Mouse (Mus musculus) lung, postnatal 10 days (tissue): Measurements from ENCODE around the gene Ptch1.

Experiments
- DNase-seq: peaks from one replicate; pipeline ENCODE4 v3.0.0; 2021

Gene Ptch1

GRCm38 (mm10) chr13:63573256-63573835, at the start of gene Ptch1:
TSS of gene Ptch1 (minus strand) at chr13:63573598.
- peak; percentile 70 for DNase-seq

- DNase-seq: no peak
These were observed 47.9 kb upstream of the Ptch1 start for GRCm38 (mm10) chr13:63621301-63621700.

- no peak for DNase-seq
These were observed 39.8 kb upstream of the Ptch1 start for GRCm38 (mm10) chr13:63613201-63613600.

DNA sequence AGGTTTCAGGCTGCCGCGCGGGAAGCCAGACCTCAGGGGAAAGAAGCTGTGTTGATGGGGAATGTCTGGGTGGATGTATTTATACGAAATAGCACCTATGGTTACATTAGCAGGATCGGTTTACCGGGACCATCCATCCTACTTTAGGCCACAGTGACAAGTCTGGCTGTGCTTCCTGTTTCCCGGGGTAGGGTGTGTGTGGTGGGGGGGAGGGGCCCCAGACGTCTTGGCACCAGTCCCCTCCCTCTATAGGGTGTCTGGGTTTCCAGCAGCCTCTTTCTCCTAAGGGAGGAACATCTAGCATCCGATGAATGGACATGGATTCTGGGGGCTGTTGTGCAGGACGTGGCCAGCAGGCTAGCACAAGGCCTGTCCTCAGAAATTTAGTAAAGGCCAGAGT, 36.3 kb upstream of the Ptch1 start:
- DNase-seq: no peak

DNA sequence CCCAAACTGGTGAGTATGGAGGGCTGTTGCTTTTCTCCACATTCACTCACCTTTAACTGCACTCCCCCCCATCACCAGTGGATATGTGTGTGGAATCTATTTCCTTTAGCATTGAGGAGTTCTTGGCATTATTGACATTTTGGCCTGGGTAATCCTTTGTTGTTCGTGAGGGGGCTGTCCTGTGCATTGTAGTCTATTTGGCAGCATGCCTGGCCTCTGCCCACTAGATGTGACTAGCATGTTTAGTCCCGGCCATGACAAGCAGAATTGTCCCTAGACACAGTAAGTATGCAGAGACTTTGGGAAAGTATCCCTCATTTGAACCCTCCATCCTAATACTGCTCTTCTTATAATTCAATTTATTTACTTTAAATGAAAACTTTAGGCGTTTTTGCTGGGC, 24.2 kb upstream of the Ptch1 start:
- DNase-seq: peak; percentile 40

DNA sequence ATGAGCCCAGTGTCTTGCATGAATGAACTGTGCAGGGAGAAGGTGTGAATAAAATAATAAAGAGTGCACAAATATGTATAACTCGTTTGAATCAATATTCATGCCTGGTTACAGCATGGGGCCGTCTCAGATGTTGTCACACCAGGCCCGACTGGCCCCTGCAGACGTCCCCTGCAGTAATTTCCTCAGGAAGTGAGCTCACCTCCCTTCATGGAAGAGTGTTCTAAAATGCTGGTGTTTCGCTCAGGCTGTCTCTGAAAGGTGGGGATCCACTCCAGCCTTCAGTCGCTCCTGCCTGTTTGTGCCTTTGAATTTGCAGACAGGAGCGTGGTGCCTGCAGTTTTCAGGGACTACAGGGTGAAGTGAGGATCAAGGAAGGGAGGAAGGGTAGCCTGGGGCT, 22.5 kb upstream of the Ptch1 start:
- DNase-seq: no peak

GRCm38 (mm10) chr13:63593469-63594050, 20.2 kb upstream of the Ptch1 start:
- no peak for DNase-seq

GRCm38 (mm10) chr13:63592755-63593154, 19.4 kb upstream of the Ptch1 start:
- no peak for DNase-seq

DNA sequence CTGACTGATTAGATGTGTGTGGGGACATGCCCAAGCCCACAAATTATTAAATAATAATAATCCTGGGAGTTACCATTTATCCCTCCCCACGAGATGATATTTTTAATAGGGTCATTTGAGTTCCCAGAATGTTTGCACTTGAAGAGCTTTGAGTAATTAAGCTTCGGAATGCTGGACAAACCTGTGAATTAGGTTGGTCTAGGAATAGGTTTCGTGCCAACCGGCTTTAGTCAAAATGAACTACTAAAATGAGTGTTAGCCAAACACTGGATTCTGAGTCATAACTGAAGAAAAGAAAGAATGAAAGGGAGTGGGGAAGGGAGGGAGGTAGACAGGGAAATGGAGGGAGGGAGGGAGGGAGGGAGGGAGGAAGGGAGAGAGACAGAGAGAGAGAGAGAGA, 1.2 kb upstream of the Ptch1 start:
- DNase-seq: no peak

DNA sequence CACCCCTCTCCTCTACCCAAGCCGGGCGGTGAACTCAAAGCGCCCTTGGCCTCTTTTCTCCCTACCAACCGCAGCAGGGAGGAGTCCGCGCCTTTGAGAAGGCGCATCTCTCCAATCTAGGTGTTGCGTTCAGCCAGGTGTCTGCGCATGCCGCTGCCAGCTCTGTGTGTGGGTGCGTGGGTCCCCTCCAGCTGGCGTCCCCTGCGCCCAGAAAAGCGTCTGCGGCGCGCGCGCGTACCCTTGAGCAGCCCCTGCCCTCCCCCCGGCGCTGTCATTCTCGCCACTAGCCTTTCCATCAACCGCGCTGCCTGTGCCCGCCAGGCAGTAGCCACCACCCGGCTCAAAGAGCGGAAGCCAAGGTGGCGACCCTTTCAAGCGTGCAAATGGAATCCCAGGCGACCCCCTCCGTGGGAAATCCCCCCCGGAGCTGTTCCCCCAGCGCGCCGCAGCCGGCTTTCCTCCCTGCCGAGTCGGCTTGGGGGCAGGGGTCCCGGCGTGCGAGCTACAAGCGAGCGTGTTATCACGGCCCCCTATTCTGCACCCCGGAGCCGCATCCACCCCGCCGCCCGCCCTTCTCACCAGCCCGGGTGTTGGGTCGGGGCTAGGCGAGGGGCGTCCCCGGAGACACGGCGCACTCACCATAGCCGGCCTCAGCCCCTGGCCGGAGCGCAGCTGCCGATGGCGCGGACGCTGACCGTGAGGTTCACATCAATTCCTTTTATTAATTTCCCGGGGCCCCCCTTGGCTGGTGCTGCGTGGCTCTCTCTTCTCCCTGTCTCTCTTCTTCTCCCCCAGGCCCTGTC, 744 bp downstream of the Ptch1 start:
- peak; percentile 53 for DNase-seq

DNA sequence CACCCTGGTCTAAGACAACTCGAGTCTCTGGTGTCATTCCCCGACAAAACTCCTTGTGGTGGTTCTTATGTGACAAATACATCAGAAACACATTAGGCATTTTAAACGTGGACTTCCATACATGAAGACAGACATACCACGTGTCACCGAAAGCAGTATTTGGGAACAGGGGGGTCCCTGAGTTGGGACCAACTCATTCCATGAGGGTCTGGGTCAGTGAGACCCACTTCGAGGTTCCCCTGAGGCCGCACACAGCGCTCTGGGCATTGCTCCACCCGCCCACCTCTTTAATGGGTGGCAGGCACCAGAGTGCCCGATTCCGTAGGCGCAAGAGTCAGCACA, 1.3 kb downstream of the Ptch1 start:
- no peak for DNase-seq

- no peak for DNase-seq
These were observed 2.9 kb downstream of the Ptch1 start for GRCm38 (mm10) chr13:63570456-63570855.

DNA sequence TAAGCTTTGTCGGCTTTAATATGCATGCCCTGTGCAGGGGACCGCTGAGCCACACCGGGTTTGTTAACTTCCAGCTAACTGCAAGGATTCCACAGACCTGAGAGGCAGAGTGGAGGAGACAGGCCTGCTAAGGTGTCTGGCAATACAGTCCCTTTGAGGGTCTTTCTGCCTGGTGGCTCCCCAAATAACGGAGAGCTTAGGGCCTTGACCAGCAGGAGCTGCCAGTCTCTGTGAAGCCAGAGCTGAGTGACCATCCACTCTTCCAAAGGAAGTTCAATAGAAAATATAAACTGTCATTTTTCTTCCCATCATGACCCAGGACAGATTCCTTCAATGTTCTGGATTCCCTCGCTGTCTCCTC, 4.0 kb downstream of the Ptch1 start:
- no peak for DNase-seq

DNA sequence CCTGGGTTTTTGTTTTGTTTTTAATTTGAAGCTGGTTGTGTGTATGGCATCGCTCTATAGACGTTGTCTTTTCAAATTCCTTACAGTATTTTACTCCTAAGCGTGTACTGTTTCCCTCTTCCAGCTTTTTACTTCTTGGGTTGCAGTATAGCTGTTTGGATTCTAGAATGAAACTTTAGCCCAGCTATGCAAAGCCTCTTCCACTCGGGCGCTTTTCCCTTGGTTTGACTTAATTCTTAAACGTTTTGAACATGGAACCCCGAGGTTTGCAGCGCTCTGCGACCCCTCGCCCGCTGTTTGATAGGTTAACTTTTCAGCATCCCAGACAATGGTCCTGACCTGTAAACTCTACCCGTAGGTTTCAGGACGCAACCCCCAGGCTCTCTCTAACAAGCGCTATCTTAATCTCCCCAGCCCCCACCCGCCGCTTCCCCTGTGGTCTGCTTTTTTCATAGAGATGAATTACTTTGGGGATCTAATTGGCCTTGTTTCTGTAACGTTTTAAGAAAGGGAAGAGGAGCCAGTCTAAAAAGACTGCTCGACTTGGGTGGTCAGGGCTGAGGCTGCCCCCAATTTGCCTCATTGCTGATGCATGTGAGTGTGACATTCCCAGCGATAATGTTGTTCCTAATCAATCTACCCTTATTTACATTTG, 4.5 kb downstream of the Ptch1 start:
- peak; percentile 20 for DNase-seq

DNA sequence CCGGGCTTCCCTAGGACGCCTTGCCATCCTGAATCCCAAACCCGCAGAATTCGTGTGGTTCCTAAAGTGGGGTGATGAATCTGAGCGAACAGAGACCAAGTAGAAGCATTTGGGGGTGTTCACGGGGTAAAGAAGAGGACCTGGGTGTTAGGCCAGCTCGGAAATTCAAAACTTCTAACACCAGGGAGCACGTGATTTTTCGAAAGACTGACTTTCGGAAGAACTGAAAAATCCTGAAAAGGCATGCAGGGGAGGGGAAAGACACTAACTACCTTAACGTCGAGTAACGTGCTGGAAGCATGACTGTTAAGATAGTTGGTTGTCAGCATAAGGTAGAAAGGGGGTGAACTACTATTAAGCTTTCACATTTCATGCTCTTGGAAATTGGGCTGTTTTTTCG, 5.1 kb downstream of the Ptch1 start:
- DNase-seq: no peak

DNA sequence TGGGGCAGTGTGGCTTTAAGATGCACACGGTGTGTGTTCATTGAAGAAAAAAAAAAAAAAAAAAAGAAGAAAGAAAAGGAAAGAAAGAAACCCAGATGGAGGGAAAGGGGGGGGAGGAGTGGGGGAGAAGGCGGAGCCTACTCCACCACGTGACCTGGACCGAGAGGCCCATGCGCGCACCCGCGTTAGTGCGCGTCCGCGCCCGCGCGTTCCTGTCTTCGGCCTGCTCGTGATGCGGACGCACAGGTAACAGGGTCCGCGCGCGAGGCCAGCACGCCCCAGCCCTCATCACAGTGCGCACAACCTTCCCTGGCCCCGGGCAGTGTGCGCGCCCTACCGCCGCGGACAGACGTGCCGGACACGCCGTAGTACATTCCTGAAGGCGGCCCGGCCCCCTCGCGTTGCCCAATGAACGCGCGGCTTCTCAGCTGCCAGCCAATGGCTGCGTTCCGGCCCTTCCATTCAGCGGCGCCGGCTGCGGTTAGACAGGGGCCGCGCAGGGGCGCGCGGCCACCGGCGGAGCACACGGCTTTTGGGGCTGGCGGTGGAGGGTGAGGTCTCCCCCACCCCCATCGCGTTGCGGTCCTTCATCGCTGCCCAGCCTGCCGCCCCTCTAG, 5.6 kb downstream of the Ptch1 start:
- DNase-seq: peak; percentile 97

DNA sequence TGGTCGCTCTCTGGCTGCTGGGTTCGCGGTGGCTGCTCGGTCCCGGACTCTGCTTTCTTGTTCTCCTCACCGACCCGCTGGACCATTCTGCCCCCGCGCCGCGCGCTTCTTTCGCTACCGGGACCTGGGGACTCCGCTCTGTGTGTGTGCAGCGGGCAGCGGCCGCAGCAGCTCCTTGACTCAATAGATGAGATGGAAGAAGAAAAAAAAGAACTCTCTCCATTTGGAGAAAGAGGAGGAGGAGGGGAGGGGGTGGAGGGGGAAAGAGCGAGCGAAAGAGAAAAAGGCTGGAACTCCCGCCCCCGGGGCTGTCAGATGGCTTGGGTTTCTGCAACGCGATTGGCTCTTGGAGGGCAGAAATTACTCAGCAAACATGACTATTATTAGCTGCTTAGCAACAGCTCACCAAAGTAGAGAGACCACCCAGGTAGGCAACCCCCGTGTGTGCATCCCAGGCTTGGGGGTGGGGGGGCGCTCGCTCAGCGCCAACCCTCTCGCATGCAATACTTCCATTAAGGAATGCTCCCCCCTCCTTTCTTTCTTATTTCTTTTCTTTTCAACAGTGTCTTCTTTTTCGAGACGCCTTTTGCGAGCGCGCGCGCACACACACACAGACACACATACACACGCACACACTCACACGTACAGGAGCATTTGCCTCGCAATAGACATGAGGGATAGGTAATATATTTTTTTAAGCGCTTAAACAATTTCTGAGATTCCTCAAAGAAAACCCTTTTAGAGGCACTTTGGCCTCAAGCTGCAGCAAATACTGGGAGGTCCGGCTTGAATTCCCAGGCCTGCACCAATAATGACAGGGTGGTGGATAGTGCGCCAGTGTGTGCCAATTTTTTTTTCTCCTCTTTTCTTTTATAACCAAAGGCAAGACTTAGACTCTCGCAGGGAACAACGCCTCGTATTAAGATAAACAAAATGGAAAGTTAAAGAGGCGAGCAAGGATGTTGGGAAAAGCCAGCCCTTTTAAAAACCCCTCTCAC, 7.1 kb downstream of the Ptch1 start:
- peak; percentile 94 for DNase-seq

GRCm38 (mm10) chr13:63565320-63566017, 7.9 kb downstream of the Ptch1 start:
- peak; percentile 40 for DNase-seq

DNA sequence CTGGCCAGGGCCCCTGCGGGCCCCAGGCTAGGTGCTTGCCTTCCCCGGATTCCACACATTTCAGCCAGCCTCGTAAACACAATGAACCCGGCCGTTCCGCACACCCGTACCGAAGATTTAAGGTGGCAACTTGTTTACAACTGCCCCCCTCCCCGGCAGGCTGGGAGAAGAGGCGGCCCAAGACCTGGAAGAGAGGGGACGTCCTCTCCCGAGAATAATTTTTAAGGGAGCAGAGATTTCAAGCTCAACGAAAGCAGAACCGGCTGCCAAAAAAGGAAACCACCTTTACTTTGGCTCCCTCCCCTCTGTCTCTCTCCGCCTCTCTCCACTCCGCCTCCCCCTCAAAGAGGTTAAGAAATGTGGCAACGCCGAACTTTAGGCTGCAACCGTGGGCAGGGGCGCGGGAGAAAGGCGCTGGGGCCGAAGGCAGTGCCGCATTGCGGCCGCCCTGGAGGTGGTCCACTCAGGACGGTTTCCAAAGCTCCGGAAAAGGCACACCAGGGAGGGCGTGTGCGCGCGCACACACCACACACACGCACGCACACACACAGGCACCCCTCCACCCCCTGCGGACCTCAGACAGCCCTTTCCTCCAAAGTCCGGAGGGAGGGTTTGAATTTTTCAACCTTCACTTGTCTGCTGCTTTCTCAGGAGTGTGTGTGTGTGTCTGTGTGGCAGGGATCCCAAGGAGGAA, 8.6 kb downstream of the Ptch1 start:
- DNase-seq: peak; percentile 81

DNA sequence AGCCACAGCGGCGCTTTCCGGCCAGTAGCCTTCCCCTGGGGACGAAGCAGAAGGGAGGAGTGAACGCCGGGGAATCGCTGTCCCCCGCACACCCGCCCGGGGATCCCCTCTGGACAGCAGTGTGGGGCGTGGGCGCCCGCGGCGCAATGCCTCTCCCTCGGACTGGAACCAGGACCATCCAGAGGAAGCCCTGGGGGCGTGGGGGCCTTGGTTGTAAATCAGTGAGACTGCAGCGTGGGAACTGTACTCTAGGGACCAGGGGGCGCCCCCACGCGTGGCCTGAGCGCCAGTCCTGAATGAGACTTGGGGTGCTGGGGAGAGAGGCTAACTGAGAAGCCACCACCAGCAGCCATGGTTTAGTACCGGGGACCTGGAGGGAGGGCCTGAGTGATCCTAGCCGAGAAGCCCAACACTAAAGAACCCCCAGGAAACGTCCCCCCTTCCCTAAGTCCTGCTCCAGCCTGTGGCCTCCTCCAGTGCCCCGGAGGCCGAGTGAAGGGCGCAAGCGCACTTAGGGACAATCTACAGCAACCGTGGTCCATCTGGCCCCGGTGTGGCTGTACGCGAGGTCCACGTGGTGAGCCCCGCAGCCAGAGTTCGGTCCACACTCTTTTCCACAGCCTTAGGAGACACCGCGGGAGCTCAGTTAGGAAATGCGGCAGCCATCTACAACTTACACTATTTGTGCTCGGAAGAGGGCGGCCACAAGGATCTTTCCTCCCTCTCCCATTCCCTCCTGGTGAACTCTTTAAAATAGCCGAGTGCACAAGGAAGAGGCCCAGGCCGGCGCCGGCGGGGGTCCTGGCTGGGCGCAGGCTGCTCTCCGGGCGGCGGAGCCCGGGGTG, 9.4 kb downstream of the Ptch1 start:
- peak; percentile 70 for DNase-seq
